Mouse (Mus musculus) B cell, adult 67 days (primary cell): Measurements from ENCODE around the gene Zfp641. TPM values are rescaled to one million over a fixed set of nuclear protein-coding genes. Genes with fewer than 3 reads are reported as not detected.

Source experiments
- total RNA-seq, 2 experiments: library from RNA; stranded (reverse); gene quantifications; 4 replicates each; pipeline ENCODE4 v1.2.4; 2023

Zfp641 gene
- not detected for total RNA-seq

DNA sequence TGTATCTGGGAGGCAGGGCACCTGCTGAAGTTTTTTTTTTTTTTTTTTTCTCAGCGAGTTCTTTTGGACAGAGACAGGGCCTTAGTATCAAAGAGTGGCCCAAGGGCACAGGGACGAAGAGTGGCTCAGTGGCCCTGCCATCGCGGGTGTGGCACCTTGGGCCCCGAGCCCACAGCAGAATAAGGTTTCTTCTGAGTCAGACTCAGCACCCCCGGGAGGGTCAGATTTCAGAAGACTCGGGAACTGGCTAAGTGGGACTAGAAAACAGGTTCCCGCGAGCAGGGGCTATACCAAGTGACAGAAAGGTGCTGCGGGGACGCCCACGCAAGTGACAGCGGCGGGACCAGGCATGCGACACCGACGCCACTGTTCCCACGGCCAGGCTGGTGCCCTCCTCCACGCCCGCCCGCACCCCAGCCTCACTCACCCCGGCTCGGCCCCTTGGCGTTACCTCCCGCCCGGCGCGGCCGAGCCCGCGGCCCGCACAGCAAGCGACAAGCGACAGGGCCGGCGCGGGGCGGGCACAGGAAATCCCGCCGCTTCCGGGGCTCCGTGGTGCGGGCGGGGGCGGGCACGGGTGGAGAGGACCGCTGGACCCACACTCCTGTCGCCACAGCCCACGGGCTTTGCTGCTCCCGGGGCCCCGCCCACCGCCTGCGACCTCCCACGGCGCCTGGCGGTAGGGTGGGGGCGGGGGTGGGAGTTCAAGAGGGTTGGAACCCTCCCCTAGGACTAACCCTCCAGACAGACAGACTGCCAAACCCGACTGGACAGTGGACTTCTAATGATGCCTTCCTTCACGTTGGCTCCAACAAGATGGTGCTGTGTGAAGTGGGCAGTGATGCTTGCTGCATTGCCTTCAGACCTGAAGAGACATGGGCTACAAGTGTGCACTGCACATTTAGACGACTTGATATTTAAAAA, at the start of gene Zfp641:
Gene Zfp641, minus strand, starts transcription at position 534 of the 924 bp plus-strand sequence.

DNA sequence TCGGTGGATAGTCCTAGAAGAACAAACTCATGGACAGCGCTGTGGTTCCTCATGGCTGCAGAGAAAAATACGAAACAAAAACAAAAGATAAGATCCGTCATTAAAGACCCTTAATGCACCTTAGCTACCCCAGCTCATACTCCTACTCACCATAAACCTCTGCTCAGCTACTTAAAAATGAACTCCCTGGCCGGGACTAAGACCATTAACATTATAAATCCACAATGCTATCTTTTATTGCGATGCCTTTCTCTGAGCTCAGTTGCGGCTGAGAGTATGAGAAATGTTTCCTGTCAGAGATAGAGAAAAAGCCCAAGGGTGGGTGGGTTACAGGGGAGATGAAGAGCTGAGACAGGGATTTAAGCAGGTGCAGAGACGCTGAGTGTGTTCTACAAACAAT, 44.9 kb upstream of the Zfp641 start, which contains the start of gene Olfr284:
Gene Olfr284, minus strand, starts transcription at position 101 of the 400 bp plus-strand sequence.

DNA sequence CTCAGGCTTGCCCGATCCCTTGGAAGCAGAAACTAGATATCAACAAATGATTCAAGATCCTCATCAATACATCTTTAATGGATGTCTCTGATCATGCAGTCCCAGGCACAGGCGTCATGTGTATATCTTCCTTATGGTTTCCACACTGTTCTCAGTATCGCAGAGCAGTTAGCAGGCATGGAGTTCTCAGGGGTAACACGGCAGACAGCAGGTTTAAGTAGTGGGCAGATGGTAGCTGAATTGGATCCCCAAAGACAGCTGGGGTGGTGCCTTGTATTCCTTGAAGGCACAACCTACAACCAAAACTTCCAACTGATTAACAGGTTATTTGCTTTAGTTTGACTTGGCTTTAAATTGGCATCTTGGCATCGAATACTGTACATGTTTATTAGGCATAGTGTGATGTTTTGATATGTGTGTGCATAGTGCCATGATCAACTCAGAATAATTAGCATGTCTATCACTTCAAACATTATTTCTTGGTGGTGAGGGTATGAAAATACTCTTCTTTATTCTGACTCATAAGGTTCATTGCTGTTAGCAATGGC, 21.3 kb upstream of the Zfp641 start, which contains the start of gene Olfr285:
Gene Olfr285, minus strand, starts transcription at position 177 of the 548 bp plus-strand sequence.

DNA sequence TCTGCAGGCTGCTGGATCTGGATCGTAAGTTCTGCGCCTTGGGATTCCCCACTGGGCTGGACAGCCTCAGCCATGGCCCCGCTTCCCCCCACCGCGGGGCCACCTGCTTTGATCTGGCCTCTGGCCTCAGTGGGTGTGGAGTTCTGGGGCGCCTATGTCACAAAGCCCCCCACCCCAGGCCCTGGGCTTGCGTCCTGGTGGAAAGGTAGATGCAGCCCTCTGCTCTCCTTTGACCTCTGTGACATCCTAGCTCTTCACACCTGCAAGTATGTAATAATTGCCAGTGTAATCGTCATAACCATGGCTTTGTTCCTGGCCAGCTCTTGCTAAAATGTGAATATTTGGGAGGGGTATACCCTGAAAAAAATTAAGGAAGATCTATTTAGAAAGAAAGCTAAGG, 38.8 kb downstream of the Zfp641 start, which contains the start of gene H1fnt:
Gene H1fnt, minus strand, starts transcription at position 101 of the 400 bp plus-strand sequence.

Other genes with a start within 250 kb of the Zfp641 start
- 1 to 10 TPM; 4.7 to 5.5 TPM for gene Pfkm, start 203.6 kb downstream of the Zfp641 start, total RNA-seq
- gene Senp1, start 202.4 kb downstream of the Zfp641 start, total RNA-seq: 10 to 100 TPM; 63.4 to 70.5 TPM
- 10 to 100 TPM; 21.2 to 27.4 TPM for gene Asb8, start 130.5 kb downstream of the Zfp641 start, total RNA-seq
- gene Ccdc184, start 129.0 kb downstream of the Zfp641 start, total RNA-seq: not detected
- gene Olfr288, start 100.6 kb downstream of the Zfp641 start, total RNA-seq: not detected
- gene Gm44579, start 75.2 kb downstream of the Zfp641 start, total RNA-seq: not detected
- gene Olfr287, start 75.1 kb downstream of the Zfp641 start, total RNA-seq: not detected
- gene Olfr286, start 61.7 kb downstream of the Zfp641 start, total RNA-seq: not detected
- not detected for gene H1fnt, start 38.9 kb downstream of the Zfp641 start, total RNA-seq
- not detected for gene Olfr285, start 21.2 kb upstream of the Zfp641 start, total RNA-seq
- not detected for gene Olfr284, start 44.8 kb upstream of the Zfp641 start, total RNA-seq
- not detected for gene Olfr283, start 84.8 kb upstream of the Zfp641 start, total RNA-seq
- gene Olfr282, start 135.1 kb upstream of the Zfp641 start, total RNA-seq: not detected
- not detected for gene Olfr281, start 156.4 kb upstream of the Zfp641 start, total RNA-seq
- gene OR5BS1P, start 173.7 kb upstream of the Zfp641 start, total RNA-seq: not detected
- gene Lalba, start 186.6 kb upstream of the Zfp641 start, total RNA-seq: under 1 TPM in 1 of 2 experiments, not detected in 1; 0.75 TPM
- not detected for gene Olfr279, start 196.2 kb upstream of the Zfp641 start, total RNA-seq
- gene Kansl2, start 238.1 kb upstream of the Zfp641 start, total RNA-seq: 10 to 100 TPM; 80.7 to 85.4 TPM